Mouse (Mus musculus) myocyte (in vitro differentiated cells): Measurements from ENCODE around the gene Nup214.

Experiments used
- E2F4 ChIP-seq: IDR thresholded peaks from one replicate; pipeline ENCODE4 v1.6.1; 2011; ENCODE audit warnings: mild to moderate bottlenecking, control low read depth, moderate library complexity; ENCODE audit not compliant: insufficient read depth
- MAX ChIP-seq: IDR thresholded peaks from one replicate; pipeline ENCODE4 v1.6.1; 2011; ENCODE audit warnings: low read depth, mild to moderate bottlenecking, control low read depth
- POLR2A ChIP-seq: IDR thresholded peaks from one replicate; pipeline ENCODE4 v1.6.1; 2011; ENCODE audit warnings: low read depth, mild to moderate bottlenecking, control low read depth, moderate library complexity; ENCODE audit not compliant: insufficient read length
- POLR2AphosphoS2 ChIP-seq: IDR thresholded peaks from one replicate; pipeline ENCODE4 v1.6.1; 2011; ENCODE audit warnings: low read depth, control low read depth; ENCODE audit not compliant: insufficient read length
- SRF ChIP-seq: IDR thresholded peaks from one replicate; pipeline ENCODE4 v1.6.1; 2011; ENCODE audit warnings: low read depth; ENCODE audit not compliant: control insufficient read depth, insufficient read length
- TCF12 ChIP-seq: IDR thresholded peaks from one replicate; pipeline ENCODE4 v1.6.1; 2011; ENCODE audit warnings: mild to moderate bottlenecking, control low read depth; ENCODE audit not compliant: poor library complexity, insufficient read depth, severe bottlenecking
- USF1 ChIP-seq: IDR thresholded peaks from one replicate; pipeline ENCODE4 v1.6.1; 2011; ENCODE audit warnings: low read depth, mild to moderate bottlenecking, control low read depth, moderate library complexity

GRCm38 (mm10) chr2:32051791-32052190, 77.6 kb downstream of the Nup214 start:
- TF ChIP-seq E2F4 (no peak), USF1 (no peak), POLR2A (no peak), MAX (no peak), SRF (no peak), TCF12 (no peak), POLR2AphosphoS2 (peak; percentile 21)
